Mouse (Mus musculus): ENCODE measurements around the gene Prpsap1. TPM values are rescaled to one million over a fixed set of nuclear protein-coding genes. Genes with fewer than 3 reads are reported as not detected.

Gene Prpsap1
- polyA plus RNA-seq, 1 experiment from 2014 or later, result 138 TPM

GRCm38 (mm10) chr11:116522046-116522445, 28.0 kb upstream of the Prpsap1 start:
- H3K36me3 ChIP-seq (ENCODE audit: control insufficient read depth, insufficient read depth, low read length), result no peaks in the 10 kb centered on the region
- H3K9me3 ChIP-seq (replicated peaks; ENCODE audit: control insufficient read depth, low read length), result no peaks in the 10 kb centered on the region
- 81% methylated on average over 3 of the region's 3 CpGs for WGBS
- no peak overlapping the region for H3K4me2 ChIP-seq (ENCODE audit: low read length)
- DNase-seq (ENCODE audit: low spot score), result no peak
- no peak for ATAC-seq
- H3K4me3 ChIP-seq (ENCODE audit: low read depth, low read length), result no peak overlapping the region
- no peak overlapping the region for H3K27ac ChIP-seq (ENCODE audit: low read depth, low read length)
- H3K9ac ChIP-seq (ENCODE audit: low read length), result no peak overlapping the region
- no peaks in the 10 kb centered on the region for H3K27me3 ChIP-seq (replicated peaks; ENCODE audit: control insufficient read depth, insufficient read depth, low read length)
- H3K4me1 ChIP-seq (ENCODE audit: control insufficient read depth, insufficient read depth, low read length), result peaks cover 4% of the 10 kb centered on the region; the same call in 1 of the 2 replicates

- no peak overlapping the region for H3K27ac ChIP-seq (ENCODE audit: low read depth, low read length)
- DNase-seq (ENCODE audit: low spot score) (no peak), ATAC-seq (no peak)
- H3K4me2 ChIP-seq (ENCODE audit: low read length), result no peak overlapping the region
- H3K9ac ChIP-seq (ENCODE audit: low read length), result no peak overlapping the region
- H3K36me3 ChIP-seq (ENCODE audit: control insufficient read depth, insufficient read depth, low read length), result no peaks in the 10 kb centered on the region
- no peaks in the 10 kb centered on the region for H3K9me3 ChIP-seq (replicated peaks; ENCODE audit: control insufficient read depth, low read length)
- 68% methylated on average over 3 of the region's 3 CpGs for WGBS
- peaks cover 4% of the 10 kb centered on the region; the same call in 1 of the 2 replicates for H3K4me1 ChIP-seq (ENCODE audit: control insufficient read depth, insufficient read depth, low read length)
- no peaks in the 10 kb centered on the region for H3K27me3 ChIP-seq (replicated peaks; ENCODE audit: control insufficient read depth, insufficient read depth, low read length)
- H3K4me3 ChIP-seq (ENCODE audit: low read depth, low read length), result no peak overlapping the region
Observed at GRCm38 (mm10) chr11:116521143-116521542, 27.1 kb upstream of the Prpsap1 start.

DNA sequence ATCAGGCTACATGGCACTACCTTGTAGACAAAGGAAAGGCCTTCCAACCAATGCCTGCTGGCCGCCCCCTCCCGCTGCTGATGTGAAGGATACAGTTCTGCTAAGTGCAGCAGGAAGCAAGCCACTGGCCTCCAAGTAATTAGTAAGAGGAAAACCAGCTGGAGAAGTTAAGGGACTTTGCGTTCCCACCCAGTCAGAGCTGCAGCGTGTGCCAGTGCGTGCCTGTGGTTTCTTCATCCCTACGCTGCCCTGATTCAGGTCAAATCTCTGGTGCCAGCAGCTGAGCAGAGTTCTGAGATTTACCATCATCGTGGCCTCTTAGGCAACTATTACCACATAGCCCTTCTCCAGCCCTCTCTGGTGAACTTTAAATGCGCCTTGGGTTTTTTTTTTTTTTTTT, 24.5 kb upstream of the Prpsap1 start:
- 82% methylated on average over 8 of the region's 8 CpGs for whole genome bisulfite sequencing
- no peak overlapping the region for H3K27ac ChIP-seq (ENCODE audit: low read depth, low read length)
- H3K27me3 ChIP-seq (replicated peaks; ENCODE audit: control insufficient read depth, insufficient read depth, low read length), result no peaks in the 10 kb centered on the region
- no peak for ATAC-seq
- no peak overlapping the region for H3K9ac ChIP-seq (ENCODE audit: low read length)
- no peaks in the 10 kb centered on the region for H3K9me3 ChIP-seq (replicated peaks; ENCODE audit: control insufficient read depth, low read length)
- no peak overlapping the region for H3K4me2 ChIP-seq (ENCODE audit: low read length)
- no peak for DNase-seq (ENCODE audit: low spot score)
- H3K4me3 ChIP-seq (ENCODE audit: low read depth, low read length), result no peak overlapping the region
- H3K36me3 ChIP-seq (ENCODE audit: control insufficient read depth, insufficient read depth, low read length), result no peaks in the 10 kb centered on the region
- H3K4me1 ChIP-seq (ENCODE audit: control insufficient read depth, insufficient read depth, low read length), result peaks cover 4% of the 10 kb centered on the region; the same call in 1 of the 2 replicates

DNA sequence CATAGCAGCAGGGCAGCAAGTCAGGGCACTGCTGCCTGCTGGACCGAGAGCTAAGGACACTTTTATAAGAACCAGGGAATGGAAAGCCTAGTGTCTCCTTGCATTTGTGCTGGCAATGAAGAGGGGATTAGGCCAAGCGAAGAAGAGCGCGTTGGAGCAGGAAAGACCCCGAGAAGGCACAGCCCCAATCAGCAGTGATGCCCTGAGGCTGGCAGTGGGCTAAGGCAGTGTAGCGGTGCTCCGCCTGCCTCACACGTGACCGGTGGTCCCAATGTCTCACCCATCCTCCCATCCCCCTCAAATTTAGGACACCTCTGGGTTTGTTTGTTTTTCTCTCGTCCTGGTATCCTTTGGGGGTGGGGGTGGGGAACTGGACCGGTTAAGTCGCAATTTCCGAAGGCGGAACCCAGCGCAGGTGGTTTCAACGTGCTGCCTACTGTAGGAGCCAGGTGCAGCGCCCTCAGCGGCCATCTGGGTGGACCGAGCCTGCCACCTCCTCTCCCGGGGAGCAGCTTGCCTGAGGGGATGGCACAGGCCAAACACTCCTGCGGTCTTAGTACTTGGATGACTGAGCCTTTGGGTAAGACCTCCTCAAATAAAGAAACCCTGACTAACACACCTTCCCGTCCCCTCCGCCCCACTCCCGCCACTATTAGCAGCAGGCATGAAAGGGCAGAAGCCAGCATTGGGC, 21.5 kb upstream of the Prpsap1 start:
- Histone ChIP-seq H3K4me1 (ENCODE audit: control insufficient read depth, insufficient read depth, low read length) (no peaks in the 10 kb centered on the region), H3K4me2 (ENCODE audit: low read length) (peak overlapping the region; percentile 33), H3K9me3 (replicated peaks; ENCODE audit: control insufficient read depth, low read length) (no peaks in the 10 kb centered on the region), H3K9ac (ENCODE audit: low read length) (no peak overlapping the region), H3K27me3 (replicated peaks; ENCODE audit: control insufficient read depth, insufficient read depth, low read length) (no peaks in the 10 kb centered on the region), H3K4me3 (ENCODE audit: low read depth, low read length) (no peak overlapping the region), H3K27ac (ENCODE audit: low read depth, low read length) (no peak overlapping the region), H3K36me3 (ENCODE audit: control insufficient read depth, insufficient read depth, low read length) (no peaks in the 10 kb centered on the region)
- ATAC-seq, result no peak
- 12% methylated on average over 24 of the region's 24 CpGs for WGBS
- DNase-seq (ENCODE audit: low spot score), result no peak

DNA sequence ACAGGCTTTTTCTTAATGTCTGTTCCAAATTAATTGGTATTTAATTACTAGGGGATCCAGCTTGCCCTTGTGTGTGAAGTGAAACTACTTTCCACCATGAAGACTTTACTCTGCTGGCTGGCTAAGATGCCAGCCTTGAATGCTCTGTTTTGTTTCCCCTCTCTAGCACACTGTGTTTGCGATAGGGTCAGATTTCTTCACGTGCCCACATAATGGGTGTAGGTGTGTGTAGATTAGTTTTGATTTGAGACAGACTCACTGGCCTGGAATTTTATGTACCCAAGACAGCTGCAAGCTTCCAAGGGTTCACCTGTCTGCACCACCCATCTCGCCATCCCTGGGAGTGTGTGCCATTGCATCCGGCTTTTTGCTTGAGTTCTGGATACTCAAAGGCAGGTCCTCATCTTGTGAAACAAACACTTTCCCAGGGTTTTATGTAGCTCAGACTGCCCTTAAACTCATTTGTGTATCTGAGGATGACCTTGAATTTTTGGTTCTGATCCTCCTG, 19.6 kb upstream of the Prpsap1 start:
- WGBS, result 78% methylated on average over 4 of the region's 4 CpGs
- no peaks in the 10 kb centered on the region for H3K27me3 ChIP-seq (replicated peaks; ENCODE audit: control insufficient read depth, insufficient read depth, low read length)
- no peak overlapping the region for H3K9ac ChIP-seq (ENCODE audit: low read length)

DNA sequence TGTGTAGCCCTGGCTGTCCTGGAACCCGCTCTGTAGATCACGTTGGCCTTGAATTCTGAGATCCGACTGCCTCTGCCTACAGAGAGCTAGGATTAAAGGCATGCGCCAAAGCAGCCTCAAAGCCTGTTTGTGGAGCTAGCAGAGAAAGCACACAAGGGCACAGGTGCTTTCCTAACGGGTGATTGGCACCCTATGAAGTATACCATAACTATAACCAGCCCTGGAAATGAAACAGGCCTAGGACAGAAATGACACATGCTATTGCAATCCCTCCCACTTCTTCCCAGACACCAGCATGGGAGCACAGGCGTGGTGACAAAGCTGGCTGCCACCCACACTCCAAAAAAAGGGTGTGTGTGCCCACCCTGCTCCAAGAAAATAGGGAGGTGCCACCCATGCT, 19.0 kb upstream of the Prpsap1 start:
- WGBS, result 83% methylated on average over 6 of the region's 6 CpGs
- ATAC-seq, result no peak

More for the DNA sequence above, 19.6 kb upstream of the Prpsap1 start:
- DNase-seq (ENCODE audit: low spot score) (no peak), ATAC-seq (no peak)
- no peak overlapping the region for H3K4me3 ChIP-seq (ENCODE audit: low read depth, low read length)
- no peak overlapping the region for H3K4me2 ChIP-seq (ENCODE audit: low read length)
- H3K9me3 ChIP-seq (replicated peaks; ENCODE audit: control insufficient read depth, low read length), result no peaks in the 10 kb centered on the region
- H3K4me1 ChIP-seq (ENCODE audit: control insufficient read depth, insufficient read depth, low read length), result no peaks in the 10 kb centered on the region
- H3K36me3 ChIP-seq (ENCODE audit: control insufficient read depth, insufficient read depth, low read length), result no peaks in the 10 kb centered on the region
- H3K27ac ChIP-seq (ENCODE audit: low read depth, low read length), result no peak overlapping the region

GRCm38 (mm10) chr11:116512154-116512553, 18.2 kb upstream of the Prpsap1 start:
- WGBS, result 96% methylated on average over 7 of the region's 7 CpGs
- no peak overlapping the region for H3K4me2 ChIP-seq (ENCODE audit: low read length)
- no peaks in the 10 kb centered on the region for H3K27me3 ChIP-seq (replicated peaks; ENCODE audit: control insufficient read depth, insufficient read depth, low read length)
- no peak overlapping the region for H3K27ac ChIP-seq (ENCODE audit: low read depth, low read length)
- H3K4me3 ChIP-seq (ENCODE audit: low read depth, low read length), result no peak overlapping the region
- no peaks in the 10 kb centered on the region for H3K36me3 ChIP-seq (ENCODE audit: control insufficient read depth, insufficient read depth, low read length)
- no peak for DNase-seq (ENCODE audit: low spot score)
- H3K9ac ChIP-seq (ENCODE audit: low read length), result no peak overlapping the region
- ATAC-seq, result no peak
- no peaks in the 10 kb centered on the region for H3K4me1 ChIP-seq (ENCODE audit: control insufficient read depth, insufficient read depth, low read length)
- no peaks in the 10 kb centered on the region for H3K9me3 ChIP-seq (replicated peaks; ENCODE audit: control insufficient read depth, low read length)

More for the DNA sequence above, 19.0 kb upstream of the Prpsap1 start:
- H3K27me3 ChIP-seq (replicated peaks; ENCODE audit: control insufficient read depth, insufficient read depth, low read length), result no peaks in the 10 kb centered on the region
- no peaks in the 10 kb centered on the region for H3K36me3 ChIP-seq (ENCODE audit: control insufficient read depth, insufficient read depth, low read length)
- no peak overlapping the region for H3K9ac ChIP-seq (ENCODE audit: low read length)
- no peak overlapping the region for H3K4me2 ChIP-seq (ENCODE audit: low read length)
- H3K9me3 ChIP-seq (replicated peaks; ENCODE audit: control insufficient read depth, low read length), result no peaks in the 10 kb centered on the region
- H3K4me3 ChIP-seq (ENCODE audit: low read depth, low read length), result no peak overlapping the region
- no peak for DNase-seq (ENCODE audit: low spot score)
- H3K27ac ChIP-seq (ENCODE audit: low read depth, low read length), result no peak overlapping the region
- no peaks in the 10 kb centered on the region for H3K4me1 ChIP-seq (ENCODE audit: control insufficient read depth, insufficient read depth, low read length)

DNA sequence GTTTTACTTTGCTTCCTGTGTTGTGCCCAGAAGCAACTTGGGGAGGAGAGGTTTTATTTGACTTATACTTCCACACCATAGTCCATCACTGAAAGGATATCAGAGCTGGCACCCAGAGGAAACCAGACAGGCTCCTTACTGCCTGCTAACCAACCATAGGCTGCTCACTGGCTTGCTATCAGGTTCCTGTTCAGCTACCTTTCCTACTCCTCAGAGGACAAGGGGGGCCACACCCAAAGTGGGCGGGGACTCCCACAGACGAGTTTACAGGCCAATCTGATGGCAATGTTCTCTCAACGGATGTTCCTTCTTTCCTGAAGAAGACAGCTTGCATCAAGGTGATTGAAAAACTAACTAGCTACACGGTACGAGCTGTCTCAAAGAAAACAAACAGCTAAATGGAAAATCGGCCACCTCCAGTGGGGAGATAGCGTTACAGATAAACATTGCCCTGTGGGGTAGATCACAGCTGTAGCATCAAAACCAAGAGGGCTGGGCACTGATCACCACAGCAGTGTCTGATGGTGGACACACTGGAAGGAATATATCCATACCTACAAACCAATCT, 17.4 kb upstream of the Prpsap1 start:
- no peak overlapping the region for H3K9ac ChIP-seq (ENCODE audit: low read length)
- no peaks in the 10 kb centered on the region for H3K4me1 ChIP-seq (ENCODE audit: control insufficient read depth, insufficient read depth, low read length)
- H3K36me3 ChIP-seq (ENCODE audit: control insufficient read depth, insufficient read depth, low read length), result no peaks in the 10 kb centered on the region
- H3K9me3 ChIP-seq (replicated peaks; ENCODE audit: control insufficient read depth, low read length), result no peaks in the 10 kb centered on the region
- WGBS, result 76% methylated on average over 7 of the region's 7 CpGs
- no peak for DNase-seq (ENCODE audit: low spot score)
- H3K4me2 ChIP-seq (ENCODE audit: low read length), result no peak overlapping the region
- no peaks in the 10 kb centered on the region for H3K27me3 ChIP-seq (replicated peaks; ENCODE audit: control insufficient read depth, insufficient read depth, low read length)
- ATAC-seq, result no peak
- H3K4me3 ChIP-seq (ENCODE audit: low read depth, low read length), result no peak overlapping the region
- no peak overlapping the region for H3K27ac ChIP-seq (ENCODE audit: low read depth, low read length)

- Histone ChIP-seq H3K36me3 (ENCODE audit: control insufficient read depth, insufficient read depth, low read length) (no peaks in the 10 kb centered on the region), H3K27ac (ENCODE audit: low read depth, low read length) (no peak overlapping the region), H3K9me3 (replicated peaks; ENCODE audit: control insufficient read depth, low read length) (no peaks in the 10 kb centered on the region), H3K9ac (ENCODE audit: low read length) (no peak overlapping the region), H3K4me1 (ENCODE audit: control insufficient read depth, insufficient read depth, low read length) (no peaks in the 10 kb centered on the region), H3K4me3 (ENCODE audit: low read depth, low read length) (no peak overlapping the region), H3K27me3 (replicated peaks; ENCODE audit: control insufficient read depth, insufficient read depth, low read length) (no peaks in the 10 kb centered on the region), H3K4me2 (ENCODE audit: low read length) (no peak overlapping the region)
- 75% methylated on average over 2 of the region's 2 CpGs for WGBS
- DNase-seq (ENCODE audit: low spot score), result no peak
- no peak for ATAC-seq
Observed at GRCm38 (mm10) chr11:116508689-116509088, 14.7 kb upstream of the Prpsap1 start.

All from forebrain, embryonic 14.5 days (tissue).